Mouse (Mus musculus) liver, embryonic 16.5 days (tissue): ENCODE measurements around the gene Magi1. TPM values are rescaled to one million over a fixed set of nuclear protein-coding genes. Genes with fewer than 3 reads are reported as not detected.

Source experiments
- ATAC-seq: fragments of 200-750 bp; cut with Nextera tagmentation; 2 replicates; pipeline ENCODE4 v1.8.0; 2017; ENCODE audit warnings: low read depth, mild to moderate bottlenecking, moderate number of reproducible peaks, moderate library complexity
- H3K27ac ChIP-seq: fragments of 300-500 bp; sonication (generic); 2 replicates; pipeline ENCODE4 v1.5.1; 2014; ENCODE audit warnings: mild to moderate bottlenecking, low read length
- H3K27me3 ChIP-seq: fragments of 300-500 bp; sonication (generic); 2 replicates; pipeline ENCODE4 v1.6.1; 2014; ENCODE audit warnings: low read depth, low read length, mixed read lengths; ENCODE audit not compliant: control insufficient read depth, insufficient read depth
- H3K36me3 ChIP-seq: fragments of 300-500 bp; sonication (generic); 2 replicates; pipeline ENCODE4 v1.6.1; 2014; ENCODE audit warnings: mild to moderate bottlenecking; ENCODE audit not compliant: control insufficient read depth, insufficient read depth
- H3K4me1 ChIP-seq: fragments of 300-500 bp; sonication (generic); 2 replicates; pipeline ENCODE4 v1.6.1; 2014; ENCODE audit warnings: low read depth, low read length, mixed read lengths; ENCODE audit not compliant: control insufficient read depth
- H3K4me2 ChIP-seq: fragments of 300-500 bp; sonication (generic); 2 replicates; pipeline ENCODE4 v1.6.1; 2014; ENCODE audit warnings: low read depth, low read length, mixed read lengths
- H3K4me3 ChIP-seq: fragments of 300-500 bp; sonication (generic); 2 replicates; pipeline ENCODE4 v1.5.1; 2014; ENCODE audit warnings: low read depth, mild to moderate bottlenecking, low read length
- H3K9ac ChIP-seq: fragments of 300-500 bp; sonication (generic); 2 replicates; pipeline ENCODE4 v1.6.1; 2014; ENCODE audit warnings: low read depth, low read length
- H3K9me3 ChIP-seq: fragments of 300-500 bp; sonication (generic); replicated peaks from 2 replicates; pipeline ENCODE4 v1.6.1; 2016; ENCODE audit warnings: low read length; ENCODE audit not compliant: control insufficient read depth
- WGBS: fragments of 180-500 bp; shearing (Covaris S2); extraction: QIAGEN DNeasy Blood & Tissue Kit; methylation state at CpG from one replicate; pipeline ENCODE4 v1.1.7; 2014; ENCODE audit not compliant: insufficient replicate concordance; 5-methylcytosine and 5-hydroxymethylcytosine counted together
- polyA plus RNA-seq: library from polyadenylated mRNA; unstranded; fragments of >200 nt; fragmentation: Nextera tagmentation; extraction: Ambion mirVana; gene quantifications from 2 replicates; pipeline ENCODE4 v1.2.1, GENCODE M21; 2015

The Magi1 gene
- polyA plus RNA-seq, 1 experiment from 2014 or later = 1.3 TPM

DNA sequence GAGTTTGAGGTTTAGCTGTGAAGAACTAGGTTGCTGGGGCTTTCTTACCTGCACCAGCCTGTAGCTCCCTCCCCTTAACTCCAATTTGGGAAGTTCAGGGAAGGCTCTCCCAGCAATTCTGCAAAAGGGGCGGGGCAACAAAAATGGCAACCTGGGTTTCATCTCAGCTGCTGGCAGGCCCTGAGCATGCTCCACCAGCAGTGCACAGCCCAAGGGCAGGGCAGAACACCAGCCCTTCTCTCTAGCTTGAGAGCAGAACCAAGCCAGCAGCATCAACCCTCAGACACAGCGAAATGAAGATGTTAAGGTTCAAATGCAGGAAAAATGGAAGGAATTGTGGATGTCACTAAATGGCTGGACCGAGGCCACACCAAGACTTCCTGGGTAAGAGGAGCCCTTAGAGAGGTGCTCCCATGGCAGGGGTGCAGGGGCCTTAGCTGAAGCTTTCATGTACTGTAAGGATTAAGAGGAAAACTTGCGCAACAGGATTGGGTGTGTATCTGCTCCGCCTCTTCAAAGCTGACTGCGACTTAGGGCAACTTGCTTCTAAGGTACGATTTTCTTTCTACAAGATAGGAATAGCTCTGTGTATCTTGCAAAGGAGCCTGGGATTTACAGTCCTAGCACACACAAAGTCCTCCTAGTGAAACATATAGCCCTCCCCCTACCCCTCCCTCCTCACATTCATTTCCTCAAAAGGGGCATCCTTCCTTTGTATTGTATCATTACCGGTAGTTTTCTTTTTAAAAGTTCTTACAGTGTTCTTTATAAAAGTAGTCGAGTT is 118.8 kb downstream of the Magi1 start:
- Histone ChIP-seq H3K27ac (no peak overlapping the region), H3K4me2 (no peak overlapping the region), H3K4me1 (peaks cover 5% of the 10 kb centered on the region), H3K36me3 (no peaks in the 10 kb centered on the region), H3K9me3 (no peaks in the 10 kb centered on the region), H3K9ac (no peak overlapping the region), H3K4me3 (no peak overlapping the region), H3K27me3 (no peaks in the 10 kb centered on the region)
- WGBS = 58% methylated on average over 9 of the region's 9 CpGs
- ATAC-seq = no peak

DNA sequence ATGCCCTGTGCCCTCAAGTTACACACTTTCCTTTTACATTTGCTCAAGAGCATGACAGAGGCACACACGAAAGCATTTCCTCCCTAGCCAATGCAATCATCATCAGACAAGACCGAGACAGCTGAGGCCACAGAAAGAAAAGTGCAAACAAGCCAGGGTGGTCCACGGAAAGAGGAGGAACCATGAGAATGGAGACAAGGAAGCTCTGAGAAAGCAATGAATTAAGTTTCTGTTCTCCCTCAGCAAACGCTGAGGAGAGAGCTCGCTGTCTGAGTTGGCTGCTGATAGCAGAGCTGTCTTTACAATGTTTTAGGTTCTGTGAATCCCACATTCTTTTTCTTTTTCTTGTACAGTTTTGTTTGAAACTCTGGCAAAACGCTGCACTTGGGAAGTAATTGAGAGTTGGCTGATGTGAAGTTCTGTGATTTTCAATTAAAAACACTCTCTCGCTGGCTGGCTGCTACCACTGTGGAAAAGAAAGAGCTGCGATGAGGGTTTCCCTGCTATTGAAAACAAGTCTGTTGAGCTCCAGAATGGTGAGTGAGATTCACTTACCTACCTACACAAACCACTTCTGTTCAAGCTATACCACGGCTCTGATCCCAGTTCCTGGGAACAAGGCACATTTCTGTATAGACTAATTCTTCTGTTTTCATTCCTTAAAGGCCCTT is 120.3 kb downstream of the Magi1 start:
- H3K9me3 ChIP-seq = no peaks in the 10 kb centered on the region

DNA sequence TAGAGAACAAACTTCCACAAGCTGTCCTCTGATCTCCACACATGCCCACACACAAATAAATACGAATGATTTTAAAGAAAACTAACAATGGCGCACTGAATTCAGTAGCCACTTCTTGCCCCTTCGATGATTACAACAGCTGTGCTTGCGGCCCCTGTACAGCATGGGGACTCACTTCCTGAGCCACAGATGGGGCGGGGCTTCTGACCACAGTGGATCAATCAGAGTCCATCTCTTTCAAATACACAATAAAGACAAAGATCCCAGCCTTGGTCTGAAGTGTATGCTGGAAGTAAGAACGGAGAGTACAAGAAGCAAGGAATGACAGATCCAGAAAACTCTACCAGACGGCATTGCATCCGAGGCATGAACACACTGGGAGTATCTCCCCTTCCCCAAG is 120.8 kb downstream of the Magi1 start:
- no peak overlapping the region for H3K27ac ChIP-seq

More for the DNA sequence above, 120.3 kb downstream of the Magi1 start:
- peak overlapping the region; percentile 36 for H3K4me2 ChIP-seq
- no peak overlapping the region for H3K9ac ChIP-seq
- WGBS = 38% methylated on average over 9 of the region's 9 CpGs
- H3K27me3 ChIP-seq = no peaks in the 10 kb centered on the region
- ATAC-seq = no peak
- H3K27ac ChIP-seq = no peak overlapping the region
- no peaks in the 10 kb centered on the region for H3K36me3 ChIP-seq
- no peak overlapping the region for H3K4me3 ChIP-seq
- peaks cover 5% of the 10 kb centered on the region for H3K4me1 ChIP-seq

DNA sequence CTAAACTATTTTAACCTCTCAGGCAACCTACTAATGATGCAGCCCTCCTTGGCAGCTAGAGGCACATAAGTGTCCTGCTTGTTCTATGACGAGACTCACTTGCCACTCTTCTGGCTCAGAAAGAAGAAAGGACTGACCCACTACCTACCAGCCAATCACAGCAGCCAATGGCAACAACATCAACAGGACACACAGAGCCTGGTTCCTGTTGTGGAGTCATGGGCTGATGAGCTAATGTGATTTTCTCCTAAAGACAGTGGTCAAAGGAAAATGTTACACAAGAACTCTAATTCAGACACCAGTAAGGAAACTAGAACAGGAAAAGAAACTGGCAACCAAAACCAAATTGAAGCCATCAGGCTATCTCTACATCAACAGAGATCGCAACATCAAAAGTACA is 124.5 kb downstream of the Magi1 start:
- H3K4me3 ChIP-seq = no peak overlapping the region
- no peak for ATAC-seq
- no peak overlapping the region for H3K4me2 ChIP-seq
- H3K27ac ChIP-seq = no peak overlapping the region
- no peaks in the 10 kb centered on the region for H3K9me3 ChIP-seq
- 25% methylated on average over 2 of the region's 2 CpGs for WGBS
- H3K4me1 ChIP-seq = peaks cover 3% of the 10 kb centered on the region; the same call in 1 of the 2 replicates
- no peak overlapping the region for H3K9ac ChIP-seq
- no peaks in the 10 kb centered on the region for H3K36me3 ChIP-seq
- H3K27me3 ChIP-seq = no peaks in the 10 kb centered on the region

More for the DNA sequence above, 120.8 kb downstream of the Magi1 start:
- WGBS = 34% methylated on average over 8 of the region's 8 CpGs
- Histone ChIP-seq H3K4me1 (peaks cover 5% of the 10 kb centered on the region), H3K27me3 (no peaks in the 10 kb centered on the region), H3K9me3 (no peaks in the 10 kb centered on the region), H3K9ac (no peak overlapping the region), H3K4me2 (peak overlapping the region; percentile 36), H3K4me3 (no peak overlapping the region), H3K36me3 (no peaks in the 10 kb centered on the region)
- peak; percentile 56; the same call in 1 of the 2 replicates for ATAC-seq

DNA sequence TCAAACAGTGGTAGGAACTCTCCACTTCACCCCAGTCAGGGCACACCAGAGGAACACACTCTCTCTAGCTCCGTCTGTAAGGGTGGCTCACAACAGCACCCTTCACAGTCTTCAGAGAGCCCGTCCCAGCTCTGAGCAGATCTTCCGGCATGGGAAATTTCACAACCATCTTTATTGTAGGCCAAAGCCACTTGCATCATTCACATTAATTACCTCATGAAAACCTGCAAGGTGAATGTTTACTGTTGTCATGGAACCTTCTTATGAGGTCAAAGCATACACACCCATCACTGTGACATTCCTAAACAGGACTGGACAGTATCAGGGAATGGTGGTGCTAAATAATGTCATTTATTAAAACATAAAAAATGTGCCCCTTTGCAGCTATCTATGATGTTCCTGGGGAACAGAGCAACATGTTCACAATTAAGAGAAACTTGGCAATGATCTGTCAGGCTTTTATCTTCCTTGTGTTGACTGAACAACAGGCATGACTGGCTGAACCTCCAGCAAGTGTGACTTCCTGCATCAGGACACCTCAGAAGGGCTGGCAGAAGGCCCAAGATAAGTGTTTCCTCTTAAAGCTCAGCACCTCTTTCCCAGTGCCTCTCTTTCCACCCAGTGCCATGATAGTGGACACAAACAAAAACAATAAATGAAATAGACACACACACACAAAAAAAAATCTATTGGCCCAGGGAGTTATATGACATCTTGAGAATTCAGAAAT is 125.4 kb downstream of the Magi1 start:
- H3K4me1 ChIP-seq = peaks cover 3% of the 10 kb centered on the region; the same call in 1 of the 2 replicates
- no peak overlapping the region for H3K9ac ChIP-seq
- H3K36me3 ChIP-seq = no peaks in the 10 kb centered on the region
- no peaks in the 10 kb centered on the region for H3K9me3 ChIP-seq
- no peak overlapping the region for H3K4me3 ChIP-seq
- no peak overlapping the region for H3K4me2 ChIP-seq
- ATAC-seq = no peak
- 55% methylated on average over 3 of the region's 3 CpGs for WGBS
- H3K27ac ChIP-seq = no peak overlapping the region
- H3K27me3 ChIP-seq = no peaks in the 10 kb centered on the region

DNA sequence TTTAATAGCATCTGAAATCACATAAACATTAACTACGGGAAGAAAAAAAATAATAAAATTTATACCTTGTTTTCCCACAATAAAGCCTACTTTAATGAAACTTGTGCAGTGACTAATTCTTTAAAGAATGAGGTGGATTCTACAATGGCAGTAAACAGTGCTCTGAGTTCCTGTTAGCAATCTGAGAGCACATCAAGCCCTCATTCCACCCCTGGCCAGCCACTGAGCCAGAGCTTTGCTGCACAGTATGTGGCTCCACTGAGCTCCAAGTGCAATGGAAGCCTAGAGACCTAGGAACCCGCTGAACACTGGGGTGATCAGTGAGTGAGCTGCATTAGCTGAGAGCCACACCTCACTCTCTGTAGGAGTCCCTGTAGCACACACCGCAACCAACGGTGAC is 127.7 kb downstream of the Magi1 start:
- 60% methylated on average over 4 of the region's 4 CpGs for WGBS
- no peak for ATAC-seq
- Histone ChIP-seq H3K36me3 (no peaks in the 10 kb centered on the region), H3K4me2 (no peak overlapping the region), H3K4me1 (peaks cover 3% of the 10 kb centered on the region; the same call in 1 of the 2 replicates), H3K9me3 (no peaks in the 10 kb centered on the region), H3K27me3 (no peaks in the 10 kb centered on the region), H3K4me3 (no peak overlapping the region), H3K27ac (no peak overlapping the region), H3K9ac (no peak overlapping the region)

DNA sequence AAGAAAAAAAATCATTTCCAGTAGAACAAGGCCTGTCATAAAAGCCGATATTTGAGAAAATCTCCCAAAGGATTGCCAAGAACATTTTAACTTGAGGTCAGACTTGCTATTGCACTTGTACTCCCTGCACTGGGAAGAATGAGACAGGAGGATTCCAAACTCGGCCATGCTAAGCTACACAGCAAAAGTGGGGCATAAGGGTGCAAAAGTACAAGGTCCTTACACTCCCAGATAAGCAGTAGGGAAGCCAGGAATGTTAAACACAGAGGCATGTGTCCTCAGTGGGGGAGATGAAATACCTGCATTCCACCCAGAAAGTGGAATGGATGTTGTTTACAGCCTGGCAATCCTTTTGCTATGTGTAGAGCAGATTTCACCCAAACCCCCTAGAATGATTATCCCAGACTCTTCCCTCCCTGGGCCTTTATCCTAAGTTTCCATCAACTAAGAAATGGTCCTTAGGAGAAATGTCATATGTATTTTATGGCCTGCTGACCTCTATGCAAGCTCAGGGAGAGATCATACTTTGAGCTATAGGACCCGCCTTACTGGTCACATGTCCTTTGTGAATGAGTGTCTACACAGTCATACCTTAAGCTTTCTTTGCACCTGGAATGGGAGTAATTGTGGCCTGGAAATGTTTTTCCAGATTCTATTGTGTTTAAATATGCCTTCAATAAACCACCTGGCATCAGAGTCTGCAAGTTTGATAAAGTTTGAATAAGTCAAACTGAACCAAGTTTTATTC is 128.7 kb downstream of the Magi1 start:
- no peak overlapping the region for H3K4me2 ChIP-seq
- no peak overlapping the region for H3K4me3 ChIP-seq
- no peak overlapping the region for H3K9ac ChIP-seq
- H3K36me3 ChIP-seq = no peaks in the 10 kb centered on the region
- peak; percentile 86 for ATAC-seq
- no peaks in the 10 kb centered on the region for H3K9me3 ChIP-seq
- WGBS = 47% methylated on average over 3 of the region's 3 CpGs
- H3K4me1 ChIP-seq = peaks cover 3% of the 10 kb centered on the region; the same call in 1 of the 2 replicates
- H3K27me3 ChIP-seq = no peaks in the 10 kb centered on the region
- H3K27ac ChIP-seq = peak overlapping the region; percentile 64

DNA sequence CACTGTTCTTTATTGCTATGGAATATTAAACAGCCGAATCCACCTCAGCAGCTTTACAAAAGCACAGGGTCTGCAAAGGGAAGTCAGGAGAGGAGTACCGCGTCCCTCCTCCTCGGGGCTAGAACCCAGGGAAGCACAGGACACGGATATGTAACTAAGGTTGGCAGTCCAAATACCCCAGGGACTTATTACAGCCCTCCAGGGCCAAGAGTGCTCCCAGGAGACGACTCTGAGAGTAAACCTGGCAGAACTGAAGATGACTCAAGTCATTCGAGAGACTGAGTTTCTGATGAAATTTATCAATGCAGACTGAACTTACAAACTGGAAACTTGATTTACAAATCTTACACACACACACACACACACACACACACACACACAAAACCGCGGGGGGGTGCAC is 130.8 kb downstream of the Magi1 start:
- Histone ChIP-seq H3K36me3 (no peaks in the 10 kb centered on the region), H3K4me1 (peaks cover 3% of the 10 kb centered on the region; the same call in 1 of the 2 replicates)
- WGBS = 53% methylated on average over 9 of the region's 9 CpGs

More for the DNA sequence above, 130.8 kb downstream of the Magi1 start:
- H3K27me3 ChIP-seq = no peaks in the 10 kb centered on the region
- no peak overlapping the region for H3K9ac ChIP-seq
- H3K27ac ChIP-seq = no peak overlapping the region
- no peak overlapping the region for H3K4me3 ChIP-seq
- no peak overlapping the region for H3K4me2 ChIP-seq
- no peaks in the 10 kb centered on the region for H3K9me3 ChIP-seq
- ATAC-seq = no peak
